Mouse (Mus musculus) embryo, embryonic 9.5 days (tissue): ENCODE results near the gene Elovl1.

Experiments used
- DNase-seq: peaks from one replicate; pipeline ENCODE4 v3.0.0-alpha.2; 2017; ENCODE audit errors: extremely low spot score

Gene Elovl1

GRCm38 (mm10) chr4:118427768-118428451 lies at the start of gene Elovl1:
Gene Elovl1 (plus strand): TSS chr4:118428093.
- DNase-seq: peak; percentile 95

GRCm38 (mm10) chr4:118383271-118383670 lies 44.6 kb upstream of the Elovl1 start:
- no peak for DNase-seq

- DNase-seq: no peak
Observed at GRCm38 (mm10) chr4:118387316-118387715, 40.6 kb upstream of the Elovl1 start.

GRCm38 (mm10) chr4:118390146-118390545 lies 37.7 kb upstream of the Elovl1 start:
- DNase-seq: no peak

GRCm38 (mm10) chr4:118394505-118394904 lies 33.4 kb upstream of the Elovl1 start:
- DNase-seq: no peak

- DNase-seq: no peak
Observed at GRCm38 (mm10) chr4:118395289-118395688, 32.6 kb upstream of the Elovl1 start.

GRCm38 (mm10) chr4:118396433-118396832 lies 31.5 kb upstream of the Elovl1 start:
- DNase-seq: no peak

GRCm38 (mm10) chr4:118398400-118398799 lies 29.5 kb upstream of the Elovl1 start:
- no peak for DNase-seq

GRCm38 (mm10) chr4:118401421-118401820 lies 26.5 kb upstream of the Elovl1 start:
- no peak for DNase-seq

- no peak for DNase-seq
Observed at GRCm38 (mm10) chr4:118401918-118402317, 26.0 kb upstream of the Elovl1 start.

GRCm38 (mm10) chr4:118402701-118403100 lies 25.2 kb upstream of the Elovl1 start:
- no peak for DNase-seq

- DNase-seq: peak; percentile 92
Observed at GRCm38 (mm10) chr4:118409142-118409900, 18.6 kb upstream of the Elovl1 start, which contains the start of the genes Szt2 and Med8. Gene Szt2 (minus strand): TSS chr4:118409273. Gene Med8 (plus strand): TSS chr4:118409337.

GRCm38 (mm10) chr4:118410871-118411270 lies 17.0 kb upstream of the Elovl1 start:
- no peak for DNase-seq

GRCm38 (mm10) chr4:118413553-118413952 lies 14.3 kb upstream of the Elovl1 start:
- no peak for DNase-seq

GRCm38 (mm10) chr4:118415779-118416178 lies 12.1 kb upstream of the Elovl1 start:
- DNase-seq: no peak

- DNase-seq: no peak
Observed at GRCm38 (mm10) chr4:118416329-118416728, 11.6 kb upstream of the Elovl1 start.

GRCm38 (mm10) chr4:118417112-118417797 lies 10.6 kb upstream of the Elovl1 start:
- DNase-seq: no peak

- DNase-seq: no peak
Observed at GRCm38 (mm10) chr4:118421384-118421783, 6.5 kb upstream of the Elovl1 start.

GRCm38 (mm10) chr4:118424541-118425160 lies 3.2 kb upstream of the Elovl1 start:
- DNase-seq: no peak

- DNase-seq: no peak
Observed at GRCm38 (mm10) chr4:118425374-118425773, 2.5 kb upstream of the Elovl1 start.

- no peak for DNase-seq
Observed at GRCm38 (mm10) chr4:118427415-118427767, 502 bp upstream of the Elovl1 start.
